Mouse (Mus musculus): Measurements from ENCODE around the gene Tmem97. TPM values are rescaled to one million over a fixed set of nuclear protein-coding genes. Genes with fewer than 3 reads are reported as not detected.

The Tmem97 gene
- total RNA-seq, 1 experiment from 2014 or later, result 0.93 TPM

- ATAC-seq (ENCODE audit: extremely low read depth, insufficient number of reproducible peaks, low FRiP score, poor library complexity, severe bottlenecking), result no peak
These were observed 28.7 kb downstream of the Tmem97 start for GRCm38 (mm10) chr11:78521880-78522279.

DNA sequence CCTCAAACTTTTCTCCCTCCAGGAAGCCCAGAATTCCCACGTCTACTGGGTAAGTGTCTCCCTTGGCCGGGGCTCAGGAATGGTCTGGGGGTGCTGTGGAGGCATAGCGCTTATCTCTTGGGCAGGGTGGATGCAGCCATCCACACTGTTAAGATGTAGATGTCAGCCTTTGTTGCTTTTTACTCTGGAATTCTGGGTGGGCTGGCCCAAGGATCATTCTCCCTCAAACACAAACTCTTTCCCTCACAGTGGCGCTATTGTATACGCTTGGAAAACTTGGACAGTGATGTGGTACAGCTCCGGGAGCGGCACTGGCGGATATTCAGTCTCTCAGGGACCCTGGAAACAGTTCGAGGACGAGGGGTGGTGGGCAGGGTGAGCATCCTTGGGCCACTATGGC lies 31.6 kb downstream of the Tmem97 start:
- ATAC-seq (ENCODE audit: extremely low read depth, insufficient number of reproducible peaks, low FRiP score, poor library complexity, severe bottlenecking), result no peak

DNA sequence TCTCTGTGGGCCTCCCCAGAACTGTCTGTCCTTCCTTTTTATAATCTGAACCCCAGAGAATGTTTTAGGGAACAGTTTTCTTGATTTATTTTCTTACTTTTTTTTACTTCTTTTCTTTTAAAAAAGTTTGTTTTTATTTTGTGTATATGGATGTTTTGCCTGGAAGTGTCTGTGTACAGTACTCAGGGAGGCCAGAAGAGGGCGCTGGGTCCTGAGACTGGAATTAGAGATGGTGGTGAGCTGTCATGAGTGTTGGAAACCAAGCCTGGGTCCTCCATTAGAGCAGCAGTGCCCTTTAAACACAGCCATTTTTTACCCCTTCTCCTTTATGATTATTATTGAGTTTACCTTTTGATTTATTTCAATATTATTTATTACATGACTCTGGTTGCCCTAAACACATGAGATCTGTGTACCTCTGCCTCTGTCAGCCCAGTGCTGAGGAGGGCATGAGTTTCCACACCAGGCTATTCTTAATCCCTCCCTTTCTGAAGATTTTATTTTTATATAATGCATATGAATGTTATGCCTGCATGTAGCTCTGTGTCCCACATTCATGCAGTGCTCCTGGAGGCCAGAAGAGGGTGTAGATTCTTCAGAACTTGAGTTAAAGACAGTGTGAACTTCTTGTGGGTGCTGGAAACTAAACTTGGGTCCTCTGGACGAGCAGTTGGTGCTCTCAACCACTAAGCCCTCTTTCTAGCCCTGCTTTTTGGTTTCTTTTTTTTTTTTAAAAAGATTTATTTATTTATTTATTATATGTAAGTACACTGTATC lies 34.8 kb downstream of the Tmem97 start:
- ATAC-seq (ENCODE audit: extremely low read depth, insufficient number of reproducible peaks, low FRiP score, poor library complexity, severe bottlenecking), result no peak

GRCm38 (mm10) chr11:78513106-78513790 lies 37.3 kb downstream of the Tmem97 start:
- ATAC-seq (ENCODE audit: extremely low read depth, insufficient number of reproducible peaks, low FRiP score, poor library complexity, severe bottlenecking), result no peak

DNA sequence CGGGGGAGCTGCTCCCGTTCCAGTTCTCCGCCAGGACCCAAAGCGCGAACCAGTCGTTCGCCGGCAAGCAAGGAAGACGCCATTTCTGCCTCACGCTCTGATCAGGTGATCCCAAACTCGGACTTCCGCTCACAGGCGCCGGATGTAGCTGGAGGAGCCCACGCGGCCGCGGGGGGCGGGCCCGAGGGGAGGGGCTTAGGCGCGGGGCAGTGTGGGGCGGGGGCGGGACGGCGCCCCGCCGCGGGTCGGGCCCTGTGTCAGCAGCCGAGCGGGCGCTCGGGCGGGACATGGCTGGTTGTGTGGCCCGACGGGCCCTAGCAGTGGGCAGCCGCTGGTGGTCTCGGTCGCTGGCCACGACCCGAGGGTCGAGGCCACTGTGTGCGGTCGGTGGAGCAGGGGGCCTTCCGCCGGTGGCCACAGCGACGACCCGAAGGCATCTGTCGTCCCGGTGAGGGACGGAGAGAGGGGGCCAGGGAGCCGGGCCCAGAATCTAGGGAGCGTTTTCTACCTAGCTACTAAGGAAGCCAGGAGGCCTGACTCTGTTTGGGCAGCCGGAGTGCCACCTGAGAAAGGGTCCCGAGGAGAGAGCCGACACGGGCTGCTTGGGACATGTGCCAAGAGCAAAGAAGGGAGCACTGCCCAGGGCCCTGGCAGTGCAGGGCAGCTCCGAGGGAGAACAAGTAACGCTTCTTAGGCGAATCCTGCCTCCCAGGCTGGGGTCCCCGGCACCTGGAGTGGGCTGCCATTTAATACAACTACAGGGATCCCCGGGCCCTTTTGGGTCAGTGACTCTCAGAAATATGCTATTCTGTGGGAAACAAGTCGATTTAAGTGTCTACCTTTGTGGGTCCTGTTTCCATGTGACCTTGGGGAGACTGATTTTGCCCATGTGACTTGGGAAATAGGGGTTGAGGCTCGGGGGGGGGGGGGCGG lies 38.3 kb downstream of the Tmem97 start, which contains the start of the genes Tmem199 and Poldip2:
Tmem199 (minus strand) TSS at position 148 of the 933 bp plus-strand sequence.
Poldip2 (plus strand) TSS at position 169 of the 933 bp plus-strand sequence.
- ATAC-seq (ENCODE audit: extremely low read depth, insufficient number of reproducible peaks, low FRiP score, poor library complexity, severe bottlenecking), result peak; percentile 91

DNA sequence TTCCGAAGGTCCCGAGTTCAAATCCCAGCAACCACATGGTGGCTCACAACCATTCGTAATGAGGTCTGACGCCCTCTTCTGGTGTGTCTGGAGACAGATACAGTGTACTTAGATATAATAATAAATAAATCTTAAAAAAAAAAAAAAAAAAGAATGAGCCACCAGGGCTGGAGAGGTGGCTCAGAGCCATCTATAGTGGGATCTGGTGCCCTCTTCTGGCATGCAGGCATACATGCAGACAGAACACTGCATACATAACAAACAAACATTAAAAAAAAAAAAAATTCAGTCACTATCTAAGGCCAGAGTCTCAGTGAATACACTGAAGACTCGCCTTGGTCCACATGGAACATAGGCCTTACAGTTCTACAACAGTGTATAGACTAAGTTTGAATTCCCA lies 41.4 kb downstream of the Tmem97 start:
- no peak for ATAC-seq (ENCODE audit: extremely low read depth, insufficient number of reproducible peaks, low FRiP score, poor library complexity, severe bottlenecking)

DNA sequence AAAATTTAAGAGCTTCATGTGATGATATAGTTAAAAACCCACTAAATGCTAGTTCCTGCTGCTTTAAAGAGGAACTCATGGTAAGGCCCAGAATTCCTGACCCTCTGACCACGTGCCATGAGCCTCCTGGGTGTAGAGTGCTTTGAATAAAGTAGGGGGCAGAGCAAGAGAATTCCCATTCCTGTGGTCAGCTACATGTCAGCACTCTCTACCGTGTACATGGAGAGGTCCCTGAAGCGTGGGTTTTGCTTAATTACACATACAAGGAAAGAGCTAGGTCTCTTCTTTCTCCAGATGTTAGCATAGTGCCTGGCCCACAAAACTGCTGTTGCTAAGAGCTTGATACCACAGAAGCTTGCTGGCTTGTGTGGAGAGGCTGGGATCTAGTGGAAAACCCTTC lies 45.1 kb downstream of the Tmem97 start:
- ATAC-seq (ENCODE audit: extremely low read depth, insufficient number of reproducible peaks, low FRiP score, poor library complexity, severe bottlenecking), result no peak

GRCm38 (mm10) chr11:78502909-78503650 lies 47.5 kb downstream of the Tmem97 start, which contains the start of gene Sebox:
TSS of gene Sebox (plus strand) at chr11:78503447.
- no peak for ATAC-seq (ENCODE audit: extremely low read depth, insufficient number of reproducible peaks, low FRiP score, poor library complexity, severe bottlenecking)

GRCm38 (mm10) chr11:78501529-78501928 lies 49.0 kb downstream of the Tmem97 start:
- ATAC-seq (ENCODE audit: extremely low read depth, insufficient number of reproducible peaks, low FRiP score, poor library complexity, severe bottlenecking), result no peak

GRCm38 (mm10) chr11:78500623-78501202 lies 49.9 kb downstream of the Tmem97 start:
- ATAC-seq (ENCODE audit: extremely low read depth, insufficient number of reproducible peaks, low FRiP score, poor library complexity, severe bottlenecking), result no peak

DNA sequence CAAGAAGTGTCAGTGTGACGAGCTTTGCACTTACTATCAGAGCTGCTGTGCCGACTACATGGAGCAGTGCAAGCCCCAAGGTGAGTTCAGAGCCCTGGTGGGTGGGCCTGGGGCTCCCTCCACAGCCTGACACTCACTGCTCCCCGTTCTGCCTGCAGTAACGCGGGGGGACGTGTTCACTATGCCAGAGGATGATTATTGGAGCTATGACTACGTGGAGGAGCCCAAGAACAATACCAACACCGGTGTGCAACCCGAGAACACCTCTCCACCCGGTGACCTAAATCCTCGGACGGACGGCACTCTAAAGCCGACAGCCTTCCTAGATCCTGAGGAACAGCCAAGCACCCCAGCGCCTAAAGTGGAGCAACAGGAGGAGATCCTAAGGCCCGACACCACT lies 51.0 kb downstream of the Tmem97 start:
- ATAC-seq (ENCODE audit: extremely low read depth, insufficient number of reproducible peaks, low FRiP score, poor library complexity, severe bottlenecking), result no peak

DNA sequence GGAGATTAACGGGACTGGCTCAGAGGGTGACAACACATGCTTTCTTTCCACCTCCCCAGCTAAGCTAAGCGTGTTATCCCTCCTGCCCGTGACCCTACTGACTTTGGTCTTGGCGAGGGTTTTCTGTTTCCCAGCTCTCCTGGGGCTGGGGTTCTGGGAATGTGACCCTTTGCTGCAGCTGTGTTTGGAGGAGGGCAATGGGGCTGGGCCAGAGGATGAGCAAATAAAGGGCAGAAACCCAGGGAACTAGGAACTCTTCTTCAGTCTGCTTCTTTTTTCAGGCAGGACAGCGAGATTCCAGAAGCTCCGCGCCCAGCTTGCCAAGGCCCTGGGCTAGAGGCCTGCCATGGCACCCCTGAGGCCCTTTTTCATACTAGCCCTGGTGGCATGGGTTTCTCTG lies 51.6 kb downstream of the Tmem97 start, which contains the start of gene Vtn:
Vtn (plus strand) TSS at position 88 of the 400 bp plus-strand sequence.
- ATAC-seq (ENCODE audit: extremely low read depth, insufficient number of reproducible peaks, low FRiP score, poor library complexity, severe bottlenecking), result no peak

- peak; percentile 94 for ATAC-seq (ENCODE audit: extremely low read depth, insufficient number of reproducible peaks, low FRiP score, poor library complexity, severe bottlenecking)
These were observed 52.7 kb downstream of the Tmem97 start, which contains the start of gene Sarm1 for GRCm38 (mm10) chr11:78497544-78498522. TSS of gene Sarm1 (minus strand) at chr11:78497754.

- ATAC-seq (ENCODE audit: extremely low read depth, insufficient number of reproducible peaks, low FRiP score, poor library complexity, severe bottlenecking), result no peak
These were observed 53.5 kb downstream of the Tmem97 start for GRCm38 (mm10) chr11:78497071-78497541.

- ATAC-seq (ENCODE audit: extremely low read depth, insufficient number of reproducible peaks, low FRiP score, poor library complexity, severe bottlenecking), result no peak
These were observed 54.7 kb downstream of the Tmem97 start for GRCm38 (mm10) chr11:78495904-78496303.
